Mouse (Mus musculus): ENCODE measurements around the gene Spata9. TPM values are rescaled to one million over a fixed set of nuclear protein-coding genes. Genes with fewer than 3 reads are reported as not detected.
"Not testable (repeated sequence)": the region's sequence is repeated elsewhere in the genome, so short reads cannot be mapped to it uniquely, and the experiment has no call there.

Gene Spata9
- polyA plus RNA-seq (2016; fragmentation: Nextera tagmentation; extraction: Ambion mirVana): 0.77 and 1.3 TPM in 2 replicates

DNA sequence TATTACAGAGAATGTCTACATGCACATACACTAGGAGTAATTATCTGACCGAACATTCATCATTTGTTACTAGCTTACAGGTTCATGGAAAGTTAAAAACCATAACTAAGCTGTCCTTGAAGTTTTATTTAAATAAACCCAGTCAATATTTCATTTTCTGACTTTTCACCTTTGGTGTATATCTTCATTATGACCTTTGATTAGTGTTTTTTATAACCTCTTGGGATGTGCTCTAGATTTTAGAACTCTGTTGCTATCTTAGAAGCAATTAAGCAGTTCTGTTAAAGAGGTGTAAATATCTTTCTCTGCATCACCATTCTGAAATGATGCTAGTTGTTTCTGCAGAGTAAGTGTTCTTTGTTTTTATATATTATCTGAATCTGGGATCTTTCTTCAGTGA, at the start of gene Spata9:
Gene Spata9 (plus strand): TSS at position 301 of the 400 bp plus-strand sequence.
- Histone ChIP-seq H3K9ac (no peak within 1 kb of the TSS), H3K9me3 (replicated peaks) (no peaks in the 10 kb centered on the region), H3K27ac (no peak within 1 kb of the TSS), H3K27me3 (replicated peaks) (no peaks in the 10 kb centered on the region), H3K36me3 (no peaks in the 10 kb centered on the region), H3K4me2 (no peak within 1 kb of the TSS), H3K4me3 (no peak within 1 kb of the TSS), H3K4me1 (no peaks in the 10 kb centered on the region)
- WGBS (ENCODE audit: insufficient replicate concordance): 55% methylated on average over 1 of the region's 1 CpGs
- no peak for ATAC-seq

DNA sequence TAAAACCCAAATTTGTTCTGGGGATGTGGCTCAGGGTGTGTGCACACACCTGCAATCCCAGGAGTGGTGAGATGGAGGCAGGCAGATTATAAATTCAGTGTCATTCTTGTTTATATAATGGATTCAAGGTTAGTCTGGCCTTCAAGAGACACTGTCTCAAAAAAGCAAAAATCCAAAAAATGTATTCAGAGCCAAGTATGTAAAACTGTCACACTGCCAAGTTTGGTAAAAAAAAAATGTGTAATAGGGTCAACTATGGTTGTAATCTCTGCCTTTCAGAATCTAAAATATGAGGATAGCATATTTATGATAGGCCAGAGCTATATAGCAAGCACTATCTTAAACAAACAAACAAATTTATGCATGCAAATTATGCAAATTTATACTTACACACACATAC, 39.0 kb upstream of the Spata9 start:
- Histone ChIP-seq H3K9ac (no peak overlapping the region), H3K9me3 (replicated peaks) (no peaks in the 10 kb centered on the region)

DNA sequence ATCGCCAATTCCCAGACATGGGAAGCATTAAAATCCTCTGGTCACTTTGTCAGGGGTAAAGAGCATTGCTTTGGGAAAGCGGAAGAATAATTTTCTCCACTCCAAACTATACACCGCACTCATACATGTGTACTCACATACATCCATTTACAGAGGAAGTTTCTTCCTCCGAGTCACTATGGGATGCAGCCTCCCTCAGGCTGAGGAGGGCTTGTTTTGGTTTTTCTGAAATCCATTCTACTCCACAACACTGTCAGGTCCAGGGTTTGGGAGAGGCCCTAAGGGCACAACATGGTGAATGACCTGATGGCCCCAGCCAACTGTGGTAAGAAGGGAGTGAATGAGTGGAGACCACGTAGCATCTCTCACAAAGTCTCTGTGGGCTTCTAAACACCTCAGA, 37.9 kb upstream of the Spata9 start:
- H3K4me1 ChIP-seq; H3K27ac ChIP-seq; H3K9ac ChIP-seq; H3K27me3 ChIP-seq (replicated peaks); H3K4me2 ChIP-seq; H3K36me3 ChIP-seq; ATAC-seq; H3K4me3 ChIP-seq; H3K9me3 ChIP-seq (replicated peaks): not testable (repeated sequence)
- 77% methylated on average over 5 of the region's 5 CpGs for WGBS (ENCODE audit: insufficient replicate concordance)

More for the DNA sequence above, 39.0 kb upstream of the Spata9 start:
- Histone ChIP-seq H3K4me3 (no peak overlapping the region), H3K4me2 (no peak overlapping the region), H3K27ac (no peak overlapping the region), H3K27me3 (replicated peaks) (no peaks in the 10 kb centered on the region), H3K36me3 (peaks cover 5% of the 10 kb centered on the region; the same call in 1 of the 2 replicates), H3K4me1 (peaks cover 6% of the 10 kb centered on the region)
- ATAC-seq: no peak

DNA sequence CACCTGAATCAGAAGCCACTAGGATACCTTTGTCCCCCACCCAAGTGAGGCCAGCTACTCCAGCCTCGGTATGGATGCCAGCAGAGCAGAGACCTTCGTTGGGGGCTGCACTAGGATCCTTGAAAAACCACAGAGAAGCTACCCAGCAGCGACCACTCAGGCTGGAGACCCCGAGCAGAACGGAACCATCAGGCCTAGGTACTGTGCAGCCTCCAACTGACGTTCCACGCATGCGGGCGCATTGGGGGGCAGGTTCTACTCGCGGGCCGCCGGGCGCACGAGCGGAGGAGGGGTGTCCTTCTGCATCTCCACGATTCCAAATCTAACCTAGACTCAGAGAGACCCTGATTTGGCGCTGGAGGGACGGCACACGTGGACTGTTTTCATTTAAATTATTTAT, 36.9 kb upstream of the Spata9 start:
- Histone ChIP-seq H3K9ac (no peak overlapping the region), H3K27ac (no peak overlapping the region), H3K36me3 (peaks cover 5% of the 10 kb centered on the region; the same call in 1 of the 2 replicates), H3K4me2 (no peak overlapping the region), H3K4me1 (peaks cover 6% of the 10 kb centered on the region), H3K27me3 (replicated peaks) (no peaks in the 10 kb centered on the region), H3K4me3 (no peak overlapping the region), H3K9me3 (replicated peaks) (no peaks in the 10 kb centered on the region)
- ATAC-seq: no peak
- WGBS (ENCODE audit: insufficient replicate concordance): 79% methylated on average over 20 of the region's 20 CpGs

DNA sequence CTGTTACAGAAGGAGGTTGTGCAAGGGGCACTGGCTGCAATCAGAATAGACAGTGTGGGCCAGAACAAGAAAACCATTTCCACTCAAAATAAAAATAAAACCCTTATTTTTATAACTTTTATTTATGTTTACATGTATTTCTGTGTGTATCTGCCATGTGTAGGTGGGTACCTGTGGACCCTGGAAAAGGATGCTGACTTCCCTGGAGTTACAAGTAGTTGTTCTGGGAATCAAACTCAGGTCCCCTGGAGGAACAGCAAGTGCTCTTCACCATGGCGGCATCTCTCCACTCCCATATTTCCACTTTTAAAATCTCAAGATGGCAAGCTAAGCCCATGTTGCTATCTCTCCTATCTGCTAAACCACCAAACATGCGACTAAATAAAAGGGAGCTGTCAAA, 36.3 kb upstream of the Spata9 start:
- H3K9me3 ChIP-seq (replicated peaks): no peaks in the 10 kb centered on the region
- ATAC-seq: no peak
- no peak overlapping the region for H3K9ac ChIP-seq
- peaks cover 5% of the 10 kb centered on the region; the same call in 1 of the 2 replicates for H3K36me3 ChIP-seq
- H3K4me3 ChIP-seq: no peak overlapping the region
- no peaks in the 10 kb centered on the region for H3K27me3 ChIP-seq (replicated peaks)
- no peak overlapping the region for H3K27ac ChIP-seq
- H3K4me2 ChIP-seq: no peak overlapping the region
- peaks cover 6% of the 10 kb centered on the region for H3K4me1 ChIP-seq
- 53% methylated on average over 2 of the region's 2 CpGs for WGBS (ENCODE audit: insufficient replicate concordance)

DNA sequence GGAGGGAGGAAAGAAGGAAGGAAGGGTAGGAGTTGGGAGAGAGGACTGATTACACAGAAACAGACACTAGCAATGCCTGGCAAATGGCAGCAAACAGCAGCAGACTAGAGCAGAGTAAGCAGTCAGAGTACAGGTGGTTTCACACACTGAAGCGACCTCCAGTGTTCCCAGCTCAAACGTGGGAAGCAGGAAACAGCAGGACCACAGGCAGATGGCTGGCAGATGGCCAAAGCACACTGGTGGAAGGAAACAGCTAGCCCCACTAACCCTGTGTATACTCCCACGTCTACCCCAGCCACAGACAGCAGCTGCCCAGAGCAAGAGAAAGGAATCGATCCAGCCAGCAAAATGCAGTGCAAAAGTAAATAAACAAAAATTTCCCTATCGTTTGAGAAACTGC, 35.9 kb upstream of the Spata9 start:
- ATAC-seq: peak; percentile 46
- no peak overlapping the region for H3K9ac ChIP-seq
- peaks cover 5% of the 10 kb centered on the region; the same call in 1 of the 2 replicates for H3K36me3 ChIP-seq
- H3K27ac ChIP-seq: no peak overlapping the region
- H3K4me3 ChIP-seq: no peak overlapping the region
- no peaks in the 10 kb centered on the region for H3K9me3 ChIP-seq (replicated peaks)
- H3K4me1 ChIP-seq: peaks cover 6% of the 10 kb centered on the region
- no peak overlapping the region for H3K4me2 ChIP-seq
- no peaks in the 10 kb centered on the region for H3K27me3 ChIP-seq (replicated peaks)
- WGBS (ENCODE audit: insufficient replicate concordance): 24% methylated on average over 5 of the region's 5 CpGs

DNA sequence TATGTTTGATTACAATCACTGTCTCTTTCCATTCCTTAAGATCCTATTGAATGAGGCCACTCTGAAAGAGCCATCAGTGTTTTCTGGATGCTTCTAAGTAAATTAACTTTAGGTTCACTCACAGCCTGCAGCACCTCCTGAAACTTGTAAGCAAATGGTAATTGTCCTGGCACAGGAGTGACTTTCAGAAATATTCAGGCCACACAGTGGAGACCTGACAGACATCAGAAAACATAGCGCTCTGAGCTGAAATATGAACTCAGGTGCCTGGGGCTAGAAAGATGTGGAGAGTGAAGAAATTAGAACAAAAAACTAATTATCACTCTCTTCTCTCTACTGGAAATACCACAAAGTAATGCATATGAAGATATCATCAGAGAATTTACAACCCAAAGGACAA, 33.7 kb upstream of the Spata9 start:
- ATAC-seq: no peak
- no peak overlapping the region for H3K27ac ChIP-seq
- H3K4me1 ChIP-seq: peaks cover 6% of the 10 kb centered on the region
- H3K4me3 ChIP-seq: no peak overlapping the region
- peaks cover 5% of the 10 kb centered on the region for H3K36me3 ChIP-seq
- WGBS (ENCODE audit: insufficient replicate concordance): 84% methylated on average over 1 of the region's 1 CpGs
- H3K4me2 ChIP-seq: no peak overlapping the region
- H3K9me3 ChIP-seq (replicated peaks): no peaks in the 10 kb centered on the region
- H3K27me3 ChIP-seq (replicated peaks): no peaks in the 10 kb centered on the region
- H3K9ac ChIP-seq: no peak overlapping the region

DNA sequence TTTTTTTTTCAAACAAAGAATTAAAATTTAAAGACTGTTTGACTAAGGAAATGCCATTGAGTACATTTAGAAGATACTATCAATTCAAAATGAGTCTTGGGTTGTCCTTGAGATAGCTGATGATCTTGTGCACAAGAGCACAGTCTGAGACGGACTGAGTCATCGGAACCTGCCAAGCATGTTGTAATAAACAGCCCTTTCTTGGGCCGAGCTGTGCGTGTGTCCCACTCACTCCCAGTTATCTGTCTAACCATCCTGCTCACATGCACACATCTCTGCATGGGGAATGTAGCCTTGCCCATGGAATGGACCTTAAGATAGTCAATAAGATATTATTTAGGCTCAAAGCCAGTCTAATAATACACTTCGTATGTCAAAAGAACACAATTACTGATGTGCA, 28.1 kb upstream of the Spata9 start:
- ATAC-seq: no peak
- Histone ChIP-seq H3K36me3 (no peaks in the 10 kb centered on the region; the same call in 1 of the 2 replicates), H3K9me3 (replicated peaks) (no peaks in the 10 kb centered on the region), H3K27me3 (replicated peaks) (peaks cover 13% of the 10 kb centered on the region), H3K4me1 (peaks cover 6% of the 10 kb centered on the region), H3K4me2 (no peak overlapping the region), H3K9ac (no peak overlapping the region), H3K27ac (no peak overlapping the region), H3K4me3 (no peak overlapping the region)
- WGBS (ENCODE audit: insufficient replicate concordance): 63% methylated on average over 5 of the region's 5 CpGs

DNA sequence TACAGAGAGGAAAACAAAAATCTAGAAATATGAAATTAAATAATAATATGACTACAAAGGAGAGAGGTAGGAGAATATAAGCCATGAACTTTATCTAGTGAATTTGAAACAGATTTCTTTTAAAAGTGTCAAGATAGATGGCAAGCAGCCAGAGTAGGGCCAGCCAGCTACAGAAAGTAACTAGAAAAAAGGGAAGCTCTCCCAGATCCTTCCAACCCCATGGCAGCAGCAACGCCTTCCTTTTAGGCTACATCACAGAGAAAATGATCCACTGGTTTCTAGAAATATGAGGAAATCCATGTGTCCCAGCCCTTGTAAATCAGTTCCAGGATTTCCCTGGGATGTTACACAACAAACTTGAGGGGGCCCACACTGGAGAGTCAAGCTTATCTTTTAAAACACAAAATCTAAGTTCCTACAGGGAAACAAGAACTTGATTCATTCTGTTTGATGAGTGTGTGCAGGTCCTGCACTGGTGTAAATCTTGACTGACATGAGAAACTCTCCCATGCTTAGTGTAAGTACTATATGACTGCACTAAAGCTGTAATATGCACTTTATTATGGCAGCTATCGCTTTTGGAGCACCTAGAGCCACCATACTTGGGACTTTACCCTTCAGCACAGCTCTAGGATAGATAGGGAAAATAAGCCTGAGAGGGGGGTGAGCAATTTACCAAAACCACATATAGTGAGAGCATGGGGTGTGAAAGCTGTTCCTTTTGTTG, 26.0 kb upstream of the Spata9 start:
- no peak overlapping the region for H3K4me2 ChIP-seq

DNA sequence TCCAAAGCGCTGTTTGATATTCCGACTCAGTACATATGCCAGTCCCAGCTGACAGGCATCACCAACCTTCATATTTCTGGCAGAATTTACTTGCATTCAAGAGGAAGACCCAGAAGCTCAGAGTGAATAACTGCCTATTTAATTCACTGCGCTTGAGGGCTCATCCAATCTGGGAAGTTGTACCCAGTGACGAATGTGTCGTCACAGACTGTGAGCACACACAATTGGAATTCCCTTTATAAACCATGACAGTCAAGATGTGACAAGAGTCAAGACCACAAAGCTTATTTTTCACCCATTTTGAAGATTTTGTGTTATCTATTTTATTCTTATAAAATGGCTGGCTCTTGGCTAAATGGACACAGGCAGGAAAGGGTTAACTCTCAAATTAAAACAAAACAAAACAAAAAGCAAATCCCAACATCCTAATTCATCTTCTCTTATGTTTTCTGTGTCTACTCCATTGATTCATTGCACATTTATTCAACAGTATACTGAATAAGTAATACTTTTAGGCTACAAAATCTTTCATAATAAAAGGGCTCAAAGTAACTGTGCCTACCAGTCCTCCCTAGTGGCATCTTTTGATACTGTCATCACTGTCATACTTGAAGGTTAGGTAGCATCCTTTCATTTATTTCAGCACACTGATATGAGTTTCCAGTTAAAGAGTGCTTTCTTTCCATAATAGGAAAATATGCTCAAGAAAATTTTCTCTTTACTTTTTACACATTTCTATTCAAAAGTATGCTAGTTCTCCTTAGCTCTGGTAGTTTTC, 25.2 kb upstream of the Spata9 start:
- no peaks in the 10 kb centered on the region; the same call in 1 of the 2 replicates for H3K36me3 ChIP-seq
- 86% methylated on average over 5 of the region's 5 CpGs for WGBS (ENCODE audit: insufficient replicate concordance)
- H3K4me1 ChIP-seq: peaks cover 6% of the 10 kb centered on the region
- H3K4me2 ChIP-seq: no peak overlapping the region
- H3K4me3 ChIP-seq: no peak overlapping the region
- H3K9ac ChIP-seq: no peak overlapping the region
- no peak overlapping the region for H3K27ac ChIP-seq
- ATAC-seq: no peak
- H3K27me3 ChIP-seq (replicated peaks): peaks cover 14% of the 10 kb centered on the region
- no peaks in the 10 kb centered on the region for H3K9me3 ChIP-seq (replicated peaks)

More for the DNA sequence above, 26.0 kb upstream of the Spata9 start:
- 63% methylated on average over 2 of the region's 2 CpGs for WGBS (ENCODE audit: insufficient replicate concordance)
- Histone ChIP-seq H3K4me1 (peaks cover 6% of the 10 kb centered on the region), H3K9me3 (replicated peaks) (no peaks in the 10 kb centered on the region), H3K36me3 (no peaks in the 10 kb centered on the region; the same call in 1 of the 2 replicates), H3K27me3 (replicated peaks) (peaks cover 14% of the 10 kb centered on the region), H3K4me3 (no peak overlapping the region), H3K27ac (no peak overlapping the region), H3K9ac (no peak overlapping the region)
- ATAC-seq: no peak

DNA sequence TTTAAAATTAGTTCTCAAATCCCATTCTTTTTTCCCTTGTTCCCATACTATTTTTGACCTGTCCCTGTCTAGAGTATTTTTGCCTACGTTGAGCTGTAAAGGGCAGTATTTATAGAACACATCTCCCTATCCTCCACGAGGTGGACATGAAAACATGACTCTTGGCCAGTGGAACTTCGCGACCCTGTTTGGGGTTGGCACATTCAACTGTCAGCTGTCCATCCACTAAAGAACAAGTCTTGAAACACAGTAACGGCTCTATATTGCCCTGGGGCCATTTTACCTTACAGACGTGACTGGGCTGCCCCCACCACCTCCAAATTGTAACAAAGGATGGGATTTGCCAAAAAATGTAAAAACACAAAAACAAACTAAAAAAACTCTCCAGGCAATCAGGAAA, 24.2 kb upstream of the Spata9 start:
- Histone ChIP-seq H3K4me2 (peak overlapping the region; percentile 90), H3K27ac (no peak overlapping the region), H3K9ac (peak overlapping the region; percentile 69; the same call in 1 of the 2 replicates), H3K4me3 (peak overlapping the region; percentile 69), H3K4me1 (peaks cover 6% of the 10 kb centered on the region), H3K36me3 (no peaks in the 10 kb centered on the region; the same call in 1 of the 2 replicates), H3K9me3 (replicated peaks) (no peaks in the 10 kb centered on the region), H3K27me3 (replicated peaks) (peaks cover 14% of the 10 kb centered on the region)
- no peak for ATAC-seq
- 2% methylated on average over 6 of the region's 6 CpGs for WGBS (ENCODE audit: insufficient replicate concordance)

All from liver, embryonic 12.5 days (tissue).